Mouse (Mus musculus) embryonic facial prominence, embryonic 13.5 days (tissue): ENCODE measurements around the gene Nhej1. TPM values are rescaled to one million over a fixed set of nuclear protein-coding genes. Genes with fewer than 3 reads are reported as not detected.
A peak's percentile ranks its signal among the peaks of the same experiment; 100 is the strongest.

Experiments used
- ATAC-seq: fragments of 200-750 bp; cut with Nextera tagmentation; 2 replicates; pipeline ENCODE4 v1.8.0; 2017; ENCODE audit warnings: low read depth; ENCODE audit not compliant: insufficient number of reproducible peaks, insufficient read depth, low FRiP score, low TSS enrichment
- H3K27ac ChIP-seq: fragments of 300-500 bp; sonication (generic); 2 replicates; pipeline ENCODE4 v1.5.1; 2015; ENCODE audit warnings: moderate library complexity, mild to moderate bottlenecking, inconsistent platforms
- H3K27me3 ChIP-seq: fragments of 300-500 bp; sonication (generic); 2 replicates; pipeline ENCODE4 v1.6.1; 2015; ENCODE audit warnings: mild to moderate bottlenecking, inconsistent platforms
- H3K36me3 ChIP-seq: fragments of 300-500 bp; sonication (generic); 2 replicates; pipeline ENCODE4 v1.6.1; 2015; ENCODE audit warnings: mild to moderate bottlenecking, inconsistent platforms
- H3K4me1 ChIP-seq: fragments of 300-500 bp; sonication (generic); 2 replicates; pipeline ENCODE4 v1.6.1; 2015; ENCODE audit warnings: inconsistent platforms
- H3K4me2 ChIP-seq: fragments of 300-500 bp; sonication (generic); 2 replicates; pipeline ENCODE4 v1.6.1; 2015; ENCODE audit warnings: moderate library complexity, mild to moderate bottlenecking, inconsistent platforms
- H3K4me3 ChIP-seq: fragments of 300-500 bp; sonication (generic); 2 replicates; pipeline ENCODE4 v1.5.1; 2015; ENCODE audit warnings: mild to moderate bottlenecking, inconsistent platforms
- H3K9ac ChIP-seq: fragments of 300-500 bp; sonication (generic); 2 replicates; pipeline ENCODE4 v1.6.1; 2015; ENCODE audit warnings: mild to moderate bottlenecking, inconsistent platforms
- H3K9me3 ChIP-seq: fragments of 300-500 bp; sonication (generic); 2 replicates; pipeline ENCODE4 v1.6.1; 2016; ENCODE audit warnings: inconsistent platforms
- WGBS: fragments of 180-500 bp; shearing (Covaris S2); methylation state at CpG from one replicate; pipeline ENCODE4 v1.1.7; 2015; ENCODE audit warnings: mixed read lengths; 5-methylcytosine and 5-hydroxymethylcytosine counted together
- polyA plus RNA-seq: library from polyadenylated mRNA; unstranded; fragments of >200 nt; fragmentation: Nextera tagmentation; extraction: Ambion mirVana; gene quantifications from 2 replicates; pipeline ENCODE4 v1.2.1, GENCODE M21; 2015

The Nhej1 gene
- polyA plus RNA-seq, 1 experiment from 2014 or later = 12.7 TPM

GRCm38 (mm10) chr1:74948784-74949665, 176.0 kb downstream of the Nhej1 start:
- no peak overlapping the region for H3K9ac ChIP-seq
- H3K4me2 ChIP-seq = peak overlapping the region; percentile 69
- H3K4me3 ChIP-seq = peak overlapping the region; percentile 43; the same call in 1 of the 2 replicates
- H3K4me1 ChIP-seq = peaks cover 36% of the 10 kb centered on the region
- ATAC-seq = no peak
- H3K36me3 ChIP-seq = no peaks in the 10 kb centered on the region
- H3K27me3 ChIP-seq = peaks cover 100% of the 10 kb centered on the region
- H3K9me3 ChIP-seq = no peaks in the 10 kb centered on the region
- H3K27ac ChIP-seq = no peak overlapping the region
- WGBS = 2% methylated on average over 20 of the region's 20 CpGs

GRCm38 (mm10) chr1:74947986-74948670, 176.9 kb downstream of the Nhej1 start:
- H3K27ac ChIP-seq = no peak overlapping the region
- 1% methylated on average over 41 of the region's 41 CpGs for WGBS
- no peaks in the 10 kb centered on the region for H3K36me3 ChIP-seq
- peaks cover 100% of the 10 kb centered on the region for H3K27me3 ChIP-seq
- no peaks in the 10 kb centered on the region for H3K9me3 ChIP-seq
- ATAC-seq = no peak
- peak overlapping the region; percentile 30 for H3K4me3 ChIP-seq
- peaks cover 36% of the 10 kb centered on the region for H3K4me1 ChIP-seq
- peak overlapping the region; percentile 51 for H3K4me2 ChIP-seq
- peak overlapping the region; percentile 59 for H3K9ac ChIP-seq

- no peak overlapping the region for H3K9ac ChIP-seq
- no peaks in the 10 kb centered on the region for H3K36me3 ChIP-seq
- no peaks in the 10 kb centered on the region for H3K9me3 ChIP-seq
- peaks cover 76% of the 10 kb centered on the region for H3K27me3 ChIP-seq
- no peak overlapping the region for H3K4me2 ChIP-seq
- ATAC-seq = no peak
- no peaks in the 10 kb centered on the region for H3K4me1 ChIP-seq
- H3K27ac ChIP-seq = no peak overlapping the region
- H3K4me3 ChIP-seq = no peak overlapping the region
- WGBS = 43% methylated on average over 12 of the region's 12 CpGs
Observed at GRCm38 (mm10) chr1:74941651-74942360, 183.2 kb downstream of the Nhej1 start.

- H3K4me3 ChIP-seq = no peak overlapping the region
- H3K4me1 ChIP-seq = no peaks in the 10 kb centered on the region
- no peak overlapping the region for H3K9ac ChIP-seq
- H3K4me2 ChIP-seq = no peak overlapping the region
- H3K27ac ChIP-seq = no peak overlapping the region
- no peaks in the 10 kb centered on the region for H3K9me3 ChIP-seq
- peaks cover 67% of the 10 kb centered on the region for H3K27me3 ChIP-seq
- ATAC-seq = no peak
- WGBS = 5% methylated on average over 3 of the region's 3 CpGs
- no peaks in the 10 kb centered on the region for H3K36me3 ChIP-seq
Observed at GRCm38 (mm10) chr1:74939762-74940161, 185.2 kb downstream of the Nhej1 start.

GRCm38 (mm10) chr1:74936221-74936830, 188.7 kb downstream of the Nhej1 start:
- Histone ChIP-seq H3K9ac (no peak overlapping the region), H3K36me3 (no peaks in the 10 kb centered on the region), H3K27ac (no peak overlapping the region), H3K4me2 (no peak overlapping the region), H3K9me3 (no peaks in the 10 kb centered on the region), H3K4me1 (no peaks in the 10 kb centered on the region), H3K27me3 (peaks cover 61% of the 10 kb centered on the region), H3K4me3 (no peak overlapping the region)
- 45% methylated on average over 12 of the region's 12 CpGs for WGBS
- ATAC-seq = no peak

- Histone ChIP-seq H3K9me3 (no peaks in the 10 kb centered on the region), H3K4me3 (peak within 1 kb of the TSS; percentile 27; the same call in 1 of the 2 replicates), H3K4me2 (peak within 1 kb of the TSS; percentile 45), H3K27ac (no peak within 1 kb of the TSS), H3K9ac (no peak within 1 kb of the TSS), H3K36me3 (no peaks in the 10 kb centered on the region), H3K27me3 (peaks cover 65% of the 10 kb centered on the region), H3K4me1 (no peaks in the 10 kb centered on the region)
- WGBS = 2% methylated on average over 18 of the region's 18 CpGs
- ATAC-seq = no peak
Observed at GRCm38 (mm10) chr1:74935402-74935801, 189.6 kb downstream of the Nhej1 start, which contains the start of gene Cfap65. TSS of gene Cfap65 (minus strand) at chr1:74935599.

- Histone ChIP-seq H3K27me3 (peaks cover 71% of the 10 kb centered on the region), H3K4me2 (no peak overlapping the region), H3K36me3 (no peaks in the 10 kb centered on the region), H3K9ac (no peak overlapping the region), H3K4me3 (no peak overlapping the region), H3K4me1 (no peaks in the 10 kb centered on the region), H3K27ac (no peak overlapping the region), H3K9me3 (no peaks in the 10 kb centered on the region)
- WGBS = 78% methylated on average over 9 of the region's 9 CpGs
- no peak for ATAC-seq
Observed at GRCm38 (mm10) chr1:74927621-74928296, 197.2 kb downstream of the Nhej1 start.

- no peak for ATAC-seq
- no peaks in the 10 kb centered on the region for H3K36me3 ChIP-seq
- no peak overlapping the region for H3K9ac ChIP-seq
- no peak overlapping the region for H3K27ac ChIP-seq
- no peak overlapping the region for H3K4me2 ChIP-seq
- H3K27me3 ChIP-seq = peaks cover 63% of the 10 kb centered on the region
- no peaks in the 10 kb centered on the region for H3K9me3 ChIP-seq
- H3K4me3 ChIP-seq = no peak overlapping the region
- WGBS = 30% methylated on average over 6 of the region's 6 CpGs
- H3K4me1 ChIP-seq = no peaks in the 10 kb centered on the region
Observed at GRCm38 (mm10) chr1:74926721-74927120, 198.3 kb downstream of the Nhej1 start.

- Histone ChIP-seq H3K9me3 (no peaks in the 10 kb centered on the region), H3K27ac (no peak overlapping the region), H3K9ac (no peak overlapping the region), H3K4me2 (no peak overlapping the region), H3K27me3 (peaks cover 48% of the 10 kb centered on the region), H3K36me3 (no peaks in the 10 kb centered on the region), H3K4me1 (no peaks in the 10 kb centered on the region), H3K4me3 (no peak overlapping the region)
- no peak for ATAC-seq
- WGBS = 58% methylated on average over 4 of the region's 4 CpGs
Observed at GRCm38 (mm10) chr1:74924464-74924863, 200.5 kb downstream of the Nhej1 start.
